Mouse (Mus musculus) heart, postnatal 10 days (tissue): ENCODE measurements at regions not wholly inside any gene's neighbourhood (a gene's known extent, or its start where the extent isn't known, plus 50 kb on each side); places are given as distances from the start of the nearest gene placed in this dataset.

ENCODE experiments used
- DNase-seq, 2 experiments: peaks; one replicate each; pipeline ENCODE4 v3.0.0; 2021
- intact Hi-C: fragments of 180-260 bp; cut with DNase I; formaldehyde crosslinking; loops from one replicate; pipeline ENCODE4 v1.15.1; 2025

DNA sequence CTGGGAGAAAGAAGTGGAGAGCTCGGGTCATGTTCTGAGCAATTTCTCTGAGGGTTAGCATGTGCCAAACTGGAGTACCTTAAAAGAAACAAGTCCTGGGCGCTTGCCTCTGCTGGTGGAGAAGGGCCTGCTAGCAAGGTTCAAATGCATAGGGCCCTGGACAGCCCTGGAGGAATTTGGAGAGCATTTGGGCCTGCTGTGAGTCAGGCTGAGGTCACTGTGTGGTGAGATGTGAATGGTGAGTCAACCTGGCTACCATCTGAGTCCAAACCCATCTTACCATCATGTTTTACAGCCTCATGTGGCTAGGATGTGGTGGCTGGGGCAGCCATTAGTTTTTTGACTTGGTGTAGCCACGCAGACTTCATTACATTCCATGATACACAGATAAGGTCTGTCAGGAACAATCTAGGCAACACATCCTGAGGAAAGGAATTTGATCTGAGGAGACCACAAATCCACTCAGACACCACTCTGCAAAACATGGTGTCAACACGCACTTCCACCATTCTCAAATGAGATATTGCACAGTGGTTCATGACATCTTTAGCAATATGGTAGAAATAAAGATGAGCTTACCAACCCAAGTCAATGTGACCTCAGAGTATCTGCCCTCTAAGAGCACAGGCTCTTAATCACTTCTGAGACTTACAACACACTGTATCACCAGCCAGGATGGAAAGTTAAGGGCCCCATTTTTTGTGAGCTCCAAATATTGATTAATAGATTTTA lies 83.1 kb downstream of the Thbs2 start:
- DNase-seq, result no peak
- intact Hi-C loops, result no loop called here

DNA sequence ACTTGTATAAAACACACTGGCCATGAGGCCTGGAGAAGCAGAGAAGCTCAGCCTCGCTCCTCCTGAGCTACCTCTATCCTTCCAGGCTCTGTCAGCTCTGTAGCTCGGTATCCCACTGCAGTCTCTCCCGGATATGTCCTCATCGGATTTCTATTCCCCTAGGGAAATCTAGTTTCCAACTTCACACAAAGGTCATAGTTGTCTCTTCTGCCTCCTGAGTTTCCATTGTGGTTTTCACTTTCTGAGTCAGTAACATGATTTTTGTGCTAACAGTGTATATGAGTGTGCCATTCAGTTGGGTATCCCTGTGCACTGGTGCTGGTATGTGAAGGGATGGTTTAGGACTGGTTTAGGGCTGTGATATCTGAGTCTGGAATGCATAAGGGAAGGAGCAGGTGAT lies 85.2 kb downstream of the Thbs2 start:
- peak in 1 of 2 experiments; percentile 29 for DNase-seq
- intact Hi-C loops, result no loop called here

GRCm38 (mm10) chr17:14606356-14606989 lies 87.6 kb downstream of the Thbs2 start:
- intact Hi-C loops, result no loop called here
- DNase-seq, result no peak

GRCm38 (mm10) chr17:14599681-14600080 lies 94.4 kb downstream of the Thbs2 start:
- intact Hi-C loops, result no loop called here
- DNase-seq, result no peak

- intact Hi-C loops, result no loop called here
- no peak for DNase-seq
These were observed 97.6 kb downstream of the Thbs2 start for GRCm38 (mm10) chr17:14596470-14596869.

DNA sequence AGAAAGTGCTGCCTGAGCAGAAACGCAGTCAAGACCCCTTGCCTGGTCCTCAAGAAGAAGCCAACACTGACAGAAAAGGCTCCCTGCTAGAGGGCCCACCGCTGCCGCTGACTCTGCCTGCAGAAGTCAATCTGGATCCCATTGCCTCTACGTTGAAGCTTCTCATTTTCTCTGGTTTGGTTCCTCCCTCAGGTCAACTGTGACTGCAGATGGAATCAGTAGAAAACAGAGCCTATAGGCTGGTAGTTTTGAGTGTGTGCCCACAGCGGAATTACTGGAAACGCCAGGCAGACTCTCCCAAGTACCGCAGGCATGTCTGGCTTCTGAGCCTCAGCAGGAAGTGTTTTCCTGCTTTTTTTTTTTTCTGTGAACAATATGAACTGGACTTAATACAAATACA lies 98.5 kb downstream of the Thbs2 start:
- no peak for DNase-seq

DNA sequence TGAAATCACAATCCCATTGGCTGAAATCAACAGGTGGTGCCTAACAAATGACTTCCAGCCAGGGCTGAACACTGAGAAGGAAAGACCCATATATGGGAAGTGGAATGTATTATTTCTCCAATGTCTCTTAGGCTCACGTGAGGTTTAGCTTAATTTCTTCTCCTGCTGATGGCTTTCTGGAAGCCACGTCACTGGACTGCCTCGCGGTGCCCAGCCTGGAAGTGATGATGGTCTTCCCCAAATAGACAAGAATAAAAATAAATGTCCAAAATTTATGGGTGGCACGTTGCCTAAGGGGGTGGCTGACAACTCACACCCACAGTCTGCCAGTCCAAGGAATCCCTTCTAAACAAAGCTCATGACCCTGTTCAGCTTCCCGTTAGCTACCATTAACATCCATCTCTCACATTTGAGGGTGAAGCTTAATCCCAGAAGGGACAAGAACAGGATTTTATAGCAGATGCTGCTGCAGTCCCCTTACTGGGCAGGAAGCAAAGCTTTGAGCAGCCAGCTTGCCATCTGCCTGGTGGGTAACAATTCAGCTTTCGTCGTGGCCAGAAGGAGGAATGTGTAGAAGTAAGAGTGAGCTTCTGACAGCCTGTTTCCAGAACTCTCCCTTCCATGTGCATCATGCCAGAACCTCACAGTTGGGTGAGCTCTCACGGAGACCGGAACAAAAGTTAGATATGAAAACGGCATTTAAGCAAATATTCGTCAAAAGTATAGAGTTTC lies 105.8 kb downstream of the Thbs2 start:
- no peak for DNase-seq
- intact Hi-C loops, result no loop called here

More for the DNA sequence above, 98.5 kb downstream of the Thbs2 start:
- intact Hi-C loops, result no loop called here

DNA sequence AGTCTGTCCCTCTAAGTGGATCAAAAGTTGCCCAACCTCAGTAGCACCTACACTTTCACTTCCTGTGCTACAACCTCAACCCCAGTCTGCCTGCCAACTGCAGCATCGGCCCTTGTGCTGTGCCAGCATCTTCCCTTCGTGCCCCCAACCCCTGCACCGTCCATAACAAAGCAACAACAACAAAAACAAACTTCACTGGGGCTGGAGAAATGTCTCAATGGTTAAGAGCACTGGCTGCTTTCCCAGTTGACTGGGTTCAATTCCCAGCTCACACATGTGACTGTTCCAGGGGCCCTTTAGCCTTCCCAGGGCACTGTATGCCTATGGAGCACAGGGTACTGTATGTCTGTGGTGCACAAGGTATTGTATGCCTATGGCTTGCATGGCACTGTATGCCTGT lies 114.4 kb downstream of the Thbs2 start:
- intact Hi-C loops, result no loop called here
- no peak for DNase-seq

GRCm38 (mm10) chr17:14578721-14579120 lies 115.3 kb downstream of the Thbs2 start:
- peak; percentile 23 to 39 for DNase-seq
- intact Hi-C loops, result no loop called here

GRCm38 (mm10) chr17:14578194-14578593 lies 115.8 kb downstream of the Thbs2 start:
- no peak for DNase-seq
- intact Hi-C loops, result no loop called here

- DNase-seq, result no peak
- intact Hi-C loops, result no loop called here
These were observed 117.9 kb downstream of the Thbs2 start for GRCm38 (mm10) chr17:14576159-14576558.

GRCm38 (mm10) chr17:14571143-14571542 lies 122.9 kb downstream of the Thbs2 start:
- no peak for DNase-seq
- intact Hi-C loops, result no loop called here

DNA sequence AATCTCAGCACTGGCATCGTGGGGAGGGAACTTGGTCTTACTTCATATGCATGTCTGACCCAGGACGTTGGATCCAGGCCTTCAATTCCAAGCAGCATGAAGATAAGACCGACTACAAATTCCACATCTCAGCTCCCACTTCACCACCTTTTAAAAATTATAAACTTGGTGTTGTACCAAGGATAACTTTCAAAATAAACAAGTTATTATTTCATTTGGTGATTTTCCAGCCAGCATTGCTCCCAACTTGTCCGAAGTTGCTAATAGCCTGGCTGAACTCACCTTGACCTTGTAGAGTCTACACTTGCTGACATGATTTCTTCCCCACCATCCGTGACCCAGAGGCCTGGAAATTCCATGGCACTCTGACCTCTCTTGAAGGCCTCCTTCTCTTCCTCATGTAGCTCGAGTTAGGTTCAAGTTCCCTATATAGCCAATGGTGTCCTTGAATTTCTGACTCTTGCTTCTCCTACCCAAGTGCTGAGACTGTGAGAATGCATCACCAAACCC lies 123.7 kb downstream of the Thbs2 start:
- DNase-seq, result no peak
- intact Hi-C loops, result no loop called here

GRCm38 (mm10) chr17:14562191-14562590 lies 131.8 kb downstream of the Thbs2 start:
- no peak for DNase-seq
- intact Hi-C loops, result no loop called here

DNA sequence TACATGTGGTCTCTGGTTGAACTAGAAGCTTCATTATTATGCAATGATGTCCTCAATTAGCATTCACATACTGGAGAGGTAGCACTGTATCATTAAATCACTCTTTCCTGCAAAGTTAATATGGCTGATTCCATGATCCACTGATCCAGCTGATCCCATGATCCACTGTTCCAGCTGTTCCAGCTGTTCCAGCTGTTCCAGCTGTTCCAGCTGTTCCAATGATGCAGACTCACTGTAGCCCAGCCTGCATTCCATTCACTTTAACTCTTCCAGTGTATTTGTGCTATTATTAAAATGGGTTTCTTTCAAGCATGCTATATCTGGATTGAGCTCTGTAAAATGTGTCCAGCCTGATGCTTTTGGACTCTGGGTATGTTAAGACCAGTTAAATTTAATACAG lies 136.8 kb downstream of the Thbs2 start:
- intact Hi-C loops, result no loop called here
- DNase-seq, result no peak

- intact Hi-C loops, result no loop called here
- DNase-seq, result no peak
These were observed 140.8 kb downstream of the Thbs2 start for GRCm38 (mm10) chr17:14553195-14553594.

DNA sequence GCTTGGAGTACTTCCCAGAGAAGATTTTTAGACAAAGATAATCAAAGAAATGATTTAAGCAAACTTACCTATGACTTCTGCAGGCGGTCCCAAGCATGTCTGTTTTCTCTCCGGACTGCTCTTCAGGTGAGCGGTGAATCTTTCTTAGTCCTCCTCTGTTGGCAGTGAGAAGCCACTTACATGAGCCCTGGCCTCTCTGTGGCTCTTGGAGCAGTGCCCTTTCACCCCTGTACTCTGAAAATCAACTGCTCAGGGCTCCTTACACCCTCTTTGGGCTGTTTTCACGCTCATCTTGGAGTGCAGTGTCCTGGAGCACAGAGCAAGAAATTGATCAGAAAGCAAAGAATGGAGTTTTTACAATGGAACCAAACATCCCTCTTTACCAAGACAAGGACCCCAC lies 142.0 kb downstream of the Thbs2 start:
- intact Hi-C loops, result no loop called here
- no peak for DNase-seq

GRCm38 (mm10) chr17:14551610-14552009 lies 142.4 kb downstream of the Thbs2 start:
- DNase-seq, result no peak

DNA sequence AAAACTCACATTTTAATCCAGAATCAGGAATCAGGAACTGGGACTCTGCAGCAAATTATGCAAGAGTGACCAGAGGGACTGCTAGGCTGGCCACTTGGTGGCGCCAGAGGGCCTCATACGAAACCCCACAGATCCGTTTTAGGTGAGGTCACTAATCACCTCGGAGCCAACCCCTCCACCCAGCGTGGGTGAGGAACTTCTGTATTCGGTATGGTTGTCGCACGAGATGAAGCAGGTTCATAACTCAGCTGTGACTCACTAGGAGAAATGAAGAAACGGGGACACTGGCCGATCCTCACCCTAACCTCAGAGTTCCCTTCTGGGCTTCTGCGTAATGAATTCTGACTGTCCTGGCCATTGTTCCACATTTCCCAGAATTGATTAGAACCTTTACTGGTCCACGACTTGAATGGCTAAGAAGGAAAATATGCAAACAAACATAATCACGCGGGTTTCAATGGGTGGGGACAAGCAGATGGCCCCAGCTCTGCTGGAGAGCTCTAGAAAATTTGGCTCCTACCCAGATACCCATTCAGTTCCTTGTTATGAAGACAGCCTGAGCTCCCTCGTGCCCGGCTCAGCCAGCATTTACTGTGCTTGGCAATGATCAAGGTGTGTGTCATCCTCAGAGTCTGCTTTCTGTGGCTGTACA lies 148.1 kb downstream of the Thbs2 start:
- DNase-seq, result peak; percentile 88 to 90
- intact Hi-C loops, result loop anchor here (2.0 to 5.0 kb wide), 2 partner anchors 146 to 359 kb away; partner anchors contain the start of gene Thbs2

More at GRCm38 (mm10) chr17:14551610-14552009, 142.4 kb downstream of the Thbs2 start:
- intact Hi-C loops, result no loop called here

DNA sequence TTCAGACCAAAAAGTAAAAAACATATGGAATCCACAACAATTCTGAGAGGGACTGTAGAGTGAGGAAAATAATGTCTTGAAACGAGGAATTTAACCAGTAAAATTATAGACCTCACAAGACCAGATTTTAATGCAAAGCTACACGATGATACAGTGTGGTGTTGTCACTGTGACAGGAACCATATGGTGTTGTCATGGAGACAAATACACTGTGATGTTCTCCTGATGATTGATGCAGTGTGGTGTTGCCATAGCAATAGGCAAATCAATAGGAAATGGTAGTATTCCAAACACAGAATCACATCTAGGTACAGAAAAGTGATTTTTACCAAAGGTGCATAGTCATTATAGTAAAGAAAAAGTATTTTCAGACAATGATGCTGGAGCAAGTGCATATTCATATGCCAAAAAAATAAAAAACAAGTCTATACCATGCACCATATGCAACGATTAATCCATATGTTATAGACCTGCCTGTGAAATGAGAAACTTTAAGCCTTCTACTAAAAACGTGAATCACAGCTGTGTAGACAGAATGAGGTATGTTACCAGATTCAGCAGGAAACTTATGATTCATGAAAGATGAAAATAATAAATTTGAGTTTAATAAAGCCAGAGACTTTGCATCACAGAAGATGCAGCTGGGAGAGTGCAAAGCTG lies 149.6 kb downstream of the Thbs2 start:
- intact Hi-C loops, result loop anchor here (2.0 to 5.0 kb wide), 2 partner anchors 148 to 360 kb away; partner anchors contain the start of gene Thbs2
- no peak for DNase-seq
